10 mouse cellular contexts compared by ENCODE assay signal in the genomic region with DNA sequence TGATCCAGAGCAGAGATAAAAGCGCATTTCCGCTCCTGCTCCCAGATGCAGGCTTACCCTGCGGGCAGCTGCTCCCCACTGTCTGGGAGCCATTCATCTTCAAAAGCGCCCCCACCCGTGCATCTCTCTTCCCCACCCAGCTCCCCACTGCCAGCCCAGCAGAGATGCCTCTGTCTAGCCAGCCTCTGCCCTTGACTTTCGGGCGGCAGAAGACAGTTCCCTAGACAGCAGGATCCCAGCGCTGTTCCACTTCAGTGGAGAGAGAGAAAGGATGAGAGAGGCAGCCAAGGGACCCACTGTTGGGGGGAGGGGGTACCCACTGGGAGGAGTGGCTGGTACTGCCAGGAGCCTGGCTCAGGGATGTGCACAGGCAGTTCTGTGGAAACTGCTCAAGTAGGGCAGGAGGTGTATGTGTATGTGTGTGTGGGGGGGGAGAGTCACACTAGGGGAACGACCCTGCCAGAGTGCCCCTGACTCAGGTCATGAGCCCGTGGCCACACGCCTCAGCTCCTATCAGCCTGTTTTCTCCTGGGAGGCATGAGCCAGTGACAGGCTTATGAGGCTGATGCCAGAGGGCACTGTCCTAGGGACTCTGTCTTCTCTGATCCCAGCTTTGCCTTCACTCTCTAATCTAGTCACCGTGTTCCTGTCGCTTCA. TPM values are rescaled to one million over a fixed set of nuclear protein-coding genes. Genes with fewer than 3 reads are reported as not detected.
A peak's percentile ranks its signal among the peaks of the same experiment; 100 is the strongest.
DNase-seq lines count a peak whose midpoint lies in the region; ATAC-seq lines count a peak whose summit lies in the region.
"Had no signal": no experiment of that assay in that cellular context is flagged by ENCODE, and none has a peak within 500 bp of the region (broad histone marks: within the 10 kb centered on the region; RNA-seq: fewer than 3 reads in every experiment).

No protein-coding gene starts in this region.

- peaks cover 53% of the 10 kb centered on the region for H3K4me1 ChIP-seq in hindbrain, embryonic 16.5 days (ENCODE audit: control insufficient read depth, insufficient read depth, low read depth, low read length)

- H3K27ac ChIP-seq in hindbrain, embryonic 16.5 days (ENCODE audit: low read depth, low read length): peak overlapping the region; percentile 88

- DNase-seq in frontal cortex, postnatal 25 days (ENCODE audit: low spot score in 2 of 2): no peak
- DNase-seq in right cerebral cortex, postnatal 4 days: peak; percentile 48
- no peak for DNase-seq in right cerebral cortex, postnatal 14 days
- DNase-seq in retina, postnatal 1 day: peak; percentile 93
- DNase-seq in spleen, postnatal 4 days (ENCODE audit: low spot score in 2 of 2): no peak

- no peak overlapping the region for H3K4me3 ChIP-seq in hindbrain, embryonic 16.5 days (ENCODE audit: low read length)

- ATAC-seq in frontal cortex, adult (ENCODE audit: low TSS enrichment): peak; percentile 28; the same call in 1 of the 2 replicates
- peak; percentile 79 for ATAC-seq in hindbrain, embryonic 16.5 days
- ATAC-seq in megakaryocyte-erythroid progenitor cell, adult 5-6 weeks (replicated peaks; ENCODE audit: low FRiP score, low TSS enrichment, poor library complexity, severe bottlenecking): no peak

- no peaks in the 10 kb centered on the region for H3K36me3 ChIP-seq in hindbrain, embryonic 16.5 days (ENCODE audit: control insufficient read depth, insufficient read depth, low read length)

- peak overlapping the region; percentile 40 for H3K4me2 ChIP-seq in hindbrain, embryonic 16.5 days (ENCODE audit: low read length)

- peak overlapping the region; percentile 52 for H3K9ac ChIP-seq in hindbrain, embryonic 16.5 days (ENCODE audit: low read depth, low read length)

- no peaks in the 10 kb centered on the region for H3K27me3 ChIP-seq in hindbrain, embryonic 16.5 days (replicated peaks; ENCODE audit: control insufficient read depth, insufficient read depth, low read length)

- 5% methylated on average over 13 of the region's 13 CpGs for WGBS in hindbrain, embryonic 16.5 days

- H3K9me3 ChIP-seq in hindbrain, embryonic 16.5 days (ENCODE audit: control insufficient read depth, low read length): no peaks in the 10 kb centered on the region

RNA-seq across cellular contexts. Expression of gene Cygb, which starts 7.3 kb away (rescaled TPM):
- 34.4 and 37.4 TPM in 2 replicates for polyA plus RNA-seq in hindbrain, embryonic 16.5 days (2015; fragmentation: Nextera tagmentation; extraction: Ambion mirVana)
- total RNA-seq in megakaryocyte-erythroid progenitor cell, adult 5-6 weeks (2014; fragmentation: Nextera tagmentation): not detected in 2 replicates
- total RNA-seq in megakaryocyte-erythroid progenitor cell, adult 5-6 weeks (2017): not detected in 2 replicates
- total RNA-seq: common myeloid progenitor, adult 5-6 weeks had no signal

RNA-seq across cellular contexts. Expression of gene Prcd, which starts 8.1 kb away (rescaled TPM):
- polyA plus RNA-seq in hindbrain, embryonic 16.5 days (2015; fragmentation: Nextera tagmentation; extraction: Ambion mirVana): 3.1 and 4.2 TPM in 2 replicates
- total RNA-seq in megakaryocyte-erythroid progenitor cell, adult 5-6 weeks (2014; fragmentation: Nextera tagmentation): 2.1 TPM in 1 of 2 replicates, not detected in the other
- not detected in 2 replicates for total RNA-seq in megakaryocyte-erythroid progenitor cell, adult 5-6 weeks (2017)
- total RNA-seq: common myeloid progenitor, adult 5-6 weeks; liver, adult 2 months had no signal
- polyA plus RNA-seq: liver, adult 2 months had no signal

RNA-seq across cellular contexts. Expression of gene Rhbdf2, which starts 34.6 kb away (rescaled TPM):
- polyA plus RNA-seq in hindbrain, embryonic 16.5 days (2015; fragmentation: Nextera tagmentation; extraction: Ambion mirVana): 1.7 and 2.1 TPM in 2 replicates
- total RNA-seq in megakaryocyte-erythroid progenitor cell, adult 5-6 weeks (2014; fragmentation: Nextera tagmentation): 4.1 and 6.1 TPM in 2 replicates
- total RNA-seq in megakaryocyte-erythroid progenitor cell, adult 5-6 weeks (2017): 1.3 and 3.3 TPM in 2 replicates

Comparison
In these comparisons a context has a peak if more than half of its experiments do, and no peak if none do; other contexts are left out.
1. DNase-seq: peak in right cerebral cortex, postnatal 4 days (single experiment) and retina, postnatal 1 day (single experiment); none in frontal cortex, postnatal 25 days (0 of 2), right cerebral cortex, postnatal 14 days (single experiment) and spleen, postnatal 4 days (0 of 2).